Mouse (Mus musculus) ovary, postnatal 14 days (tissue): ENCODE measurements at regions not wholly inside any gene's neighbourhood (a gene's known extent, or its start where the extent isn't known, plus 50 kb on each side); places are given as distances from the start of the nearest gene placed in this dataset.
A peak's percentile ranks its signal among the peaks of the same experiment; 100 is the strongest.

ENCODE experiments used
- DNase-seq: peaks from one replicate; pipeline ENCODE4 v3.0.0; 2022; ENCODE audit warnings: low spot score

DNA sequence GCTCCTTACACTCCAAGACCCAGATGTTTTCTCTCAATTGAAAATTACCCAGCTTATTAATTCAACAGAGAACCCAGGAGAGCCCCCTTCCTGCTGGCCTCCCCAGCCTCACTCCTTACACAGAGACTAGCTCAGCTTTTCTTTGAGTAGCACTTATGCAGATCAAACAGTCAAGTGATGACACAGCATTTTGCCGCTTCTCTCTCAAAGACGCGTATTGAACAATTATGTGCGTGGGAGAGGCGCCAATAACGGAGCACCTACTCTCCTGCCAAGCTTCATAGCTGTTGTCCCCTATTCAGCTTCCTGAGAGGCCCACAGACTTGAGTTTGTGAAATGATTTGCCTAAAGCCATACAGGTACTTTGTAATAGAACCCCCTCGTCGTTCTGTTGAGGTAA is 428.5 kb downstream of the Fut8 start:
- no peak for DNase-seq

DNA sequence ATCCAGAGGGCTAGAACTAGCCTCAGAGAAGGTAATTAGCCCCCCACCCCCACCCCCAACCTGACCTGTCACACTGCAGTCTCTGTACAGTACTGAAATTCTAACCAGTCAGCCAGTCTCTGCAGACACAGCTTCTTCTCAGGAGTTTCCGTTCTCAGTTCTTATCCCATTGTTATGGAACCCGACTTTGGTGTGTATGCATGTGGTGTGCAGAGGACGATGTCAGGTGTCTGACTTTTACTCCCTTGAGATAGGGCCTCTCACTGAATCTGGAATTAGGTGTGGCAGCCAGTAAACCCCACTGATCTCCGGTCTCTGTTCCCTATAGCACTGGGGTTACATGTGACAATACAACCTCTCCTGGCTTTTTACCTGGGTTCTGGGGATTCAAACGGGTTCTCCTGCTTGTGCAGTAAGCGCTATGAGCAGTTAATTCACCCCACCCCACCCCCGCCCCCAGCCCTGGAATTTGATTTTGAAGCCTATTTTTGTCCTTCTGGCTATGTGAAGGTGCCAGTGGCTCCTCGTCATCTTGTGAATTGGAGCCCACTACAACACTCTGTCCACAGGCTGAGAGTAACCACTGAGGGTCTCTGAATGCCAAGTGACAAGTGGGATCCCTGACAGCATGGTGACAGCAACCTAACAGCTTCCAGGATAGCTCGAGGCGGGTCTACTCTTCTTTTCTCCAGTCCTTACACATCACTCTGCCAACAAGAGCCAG is 429.4 kb downstream of the Fut8 start:
- DNase-seq, result no peak

DNA sequence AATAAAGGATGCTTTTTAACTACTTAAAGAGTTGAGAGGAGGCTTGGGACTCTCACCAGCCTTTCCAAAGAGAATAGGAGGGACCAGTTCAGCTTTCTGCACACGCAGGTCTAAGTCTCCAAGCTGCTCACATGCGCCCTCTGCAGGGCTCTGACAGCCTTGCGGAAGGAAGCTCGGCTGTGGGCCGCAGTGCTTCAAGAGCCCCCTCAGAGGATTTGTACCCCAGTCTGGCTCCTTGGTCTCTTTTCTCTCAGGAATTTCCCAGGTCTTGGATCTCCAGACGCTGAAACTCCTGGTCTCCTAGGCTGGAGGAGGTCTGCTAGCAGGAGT is 429.9 kb downstream of the Fut8 start:
- DNase-seq, result peak; percentile 56

DNA sequence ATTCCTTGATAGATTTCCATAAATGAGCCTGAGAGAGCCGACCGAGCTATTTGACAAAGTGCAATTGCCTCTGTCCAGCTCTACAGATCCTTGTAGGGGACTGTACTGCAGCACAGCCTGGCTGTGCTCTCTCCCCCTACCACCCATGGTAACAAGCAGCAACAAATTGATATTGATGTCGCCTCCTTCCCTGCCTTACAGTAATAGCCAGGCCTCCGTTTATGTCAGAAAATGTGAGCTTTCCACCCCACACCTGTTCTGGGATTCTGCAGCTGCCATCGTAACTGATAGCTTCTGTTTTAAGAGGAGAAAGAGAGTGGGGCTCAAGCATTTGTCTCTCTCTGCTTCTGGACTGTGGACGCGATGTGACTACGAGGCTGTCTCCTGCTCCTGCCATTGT is 432.6 kb downstream of the Fut8 start:
- no peak for DNase-seq

DNA sequence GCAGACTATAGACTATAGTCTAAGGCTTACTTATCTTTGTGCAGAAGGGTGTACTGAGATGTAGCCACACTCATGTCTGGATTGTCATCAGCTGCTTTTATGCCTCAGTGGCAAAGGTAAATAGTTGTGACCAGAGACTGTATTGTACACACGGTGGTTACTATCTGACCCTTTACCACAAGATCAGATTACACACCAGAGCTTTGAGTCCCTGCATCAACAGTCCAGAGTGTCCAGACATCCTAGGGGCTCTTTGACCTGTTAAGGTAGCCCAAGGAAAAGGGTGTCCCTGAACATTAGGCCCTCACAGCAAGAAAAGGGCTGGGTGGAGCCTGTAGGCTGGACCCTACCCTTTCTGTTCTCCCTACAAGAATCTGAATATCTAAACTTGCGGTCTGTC is 436.4 kb downstream of the Fut8 start:
- DNase-seq, result no peak

DNA sequence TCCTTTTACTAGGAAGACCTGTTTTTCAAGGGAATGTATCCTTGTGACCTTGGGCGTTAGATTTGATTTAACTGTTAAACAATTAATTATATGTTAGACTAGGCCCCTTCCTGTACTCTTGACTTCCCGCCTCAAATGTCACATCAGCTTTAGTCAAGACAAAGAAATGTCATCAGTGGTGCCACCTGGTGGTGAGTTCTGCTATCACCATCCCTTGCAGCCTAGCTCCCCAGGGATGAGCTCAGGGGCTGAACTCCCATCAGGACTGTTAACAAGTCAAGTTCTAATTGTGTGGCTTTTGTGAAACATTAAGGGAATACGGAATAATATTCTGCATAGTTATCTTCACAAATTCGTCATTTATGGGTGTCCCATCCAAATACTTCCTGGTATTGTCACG is 436.8 kb downstream of the Fut8 start:
- DNase-seq, result peak; percentile 27

DNA sequence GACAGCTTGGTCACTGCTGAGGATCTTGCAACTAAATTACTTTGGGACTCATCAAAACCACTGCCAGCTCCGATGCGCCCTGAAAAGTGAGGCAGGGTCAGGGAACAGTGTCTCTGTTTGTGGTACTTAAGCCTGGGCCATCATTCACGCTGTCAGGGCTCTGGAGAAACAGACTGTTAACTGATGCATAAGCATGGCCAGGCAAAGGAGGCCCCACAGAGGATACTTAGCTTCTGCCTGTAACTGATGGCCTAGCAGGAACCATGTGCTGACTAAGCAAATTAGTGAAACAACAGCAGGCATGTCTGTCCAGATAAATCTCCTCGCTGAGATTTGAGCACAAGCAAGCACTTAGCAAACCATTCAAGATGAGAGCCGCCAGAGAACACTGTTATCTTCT is 440.1 kb downstream of the Fut8 start:
- no peak for DNase-seq

DNA sequence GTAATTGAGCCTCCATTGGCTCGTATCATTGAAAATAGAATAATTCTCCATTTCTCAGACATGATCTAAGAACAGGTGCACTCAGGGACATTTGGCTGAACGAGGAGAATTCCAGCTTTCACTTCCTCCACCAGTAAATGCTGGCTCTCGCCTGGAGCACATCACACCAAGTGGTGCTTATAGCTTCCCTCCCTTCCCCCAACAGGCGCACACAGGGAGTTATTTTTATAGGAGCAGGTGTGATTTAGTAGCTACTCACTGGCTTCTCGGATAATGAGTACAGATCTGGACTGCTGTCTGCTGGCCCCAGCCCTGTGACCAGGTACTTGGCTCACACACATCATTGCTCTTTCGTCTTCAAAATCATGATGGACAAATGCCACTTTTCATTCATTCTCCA is 456.2 kb downstream of the Fut8 start:
- no peak for DNase-seq

DNA sequence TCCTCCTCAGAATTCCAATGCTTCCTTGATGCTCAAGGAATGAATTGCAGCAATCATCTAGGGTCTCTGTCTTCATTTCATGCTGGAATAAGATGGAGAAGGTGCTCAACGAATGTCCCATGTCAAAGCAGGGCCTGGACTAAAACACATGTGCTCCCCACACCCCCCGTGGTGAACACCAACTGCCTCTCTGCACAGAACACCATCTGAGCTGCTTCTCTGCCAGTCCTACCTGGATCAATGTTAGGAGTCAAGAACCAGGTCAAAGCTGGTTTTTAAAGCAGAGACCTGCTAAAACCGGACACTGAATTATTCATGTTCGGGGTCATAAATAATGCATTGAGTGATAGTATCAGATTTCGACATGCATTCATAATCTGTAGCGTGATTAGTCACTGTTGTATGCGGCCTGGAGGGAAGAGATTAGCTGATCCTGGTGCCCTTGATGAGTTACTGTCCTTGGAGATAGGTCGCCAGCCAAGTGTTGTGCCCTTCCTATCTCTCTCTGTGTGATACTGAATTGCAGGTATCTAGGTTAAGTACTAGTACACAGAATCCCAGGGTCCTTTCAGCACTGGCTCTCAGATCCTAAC is 458.2 kb downstream of the Fut8 start:
- DNase-seq, result no peak

DNA sequence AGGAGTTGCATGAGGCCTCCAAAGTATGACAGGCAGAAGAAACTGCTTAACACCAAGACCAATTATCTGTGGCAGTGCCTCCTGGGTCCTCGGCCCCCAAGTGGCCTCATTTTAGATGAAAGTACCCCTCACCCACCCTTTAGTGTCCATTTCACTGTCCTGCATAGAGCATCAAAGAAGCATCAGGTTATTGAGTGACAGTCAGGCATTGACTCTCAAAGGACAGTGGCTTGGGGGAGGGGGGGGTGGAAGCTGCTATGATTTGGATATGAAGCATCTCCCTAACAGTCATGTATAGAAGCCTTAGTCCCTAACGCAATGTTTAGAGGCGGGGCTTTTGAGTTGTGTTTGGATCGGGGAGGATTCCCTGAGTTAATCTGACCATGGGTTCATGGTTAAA is 458.7 kb downstream of the Fut8 start:
- DNase-seq, result no peak

DNA sequence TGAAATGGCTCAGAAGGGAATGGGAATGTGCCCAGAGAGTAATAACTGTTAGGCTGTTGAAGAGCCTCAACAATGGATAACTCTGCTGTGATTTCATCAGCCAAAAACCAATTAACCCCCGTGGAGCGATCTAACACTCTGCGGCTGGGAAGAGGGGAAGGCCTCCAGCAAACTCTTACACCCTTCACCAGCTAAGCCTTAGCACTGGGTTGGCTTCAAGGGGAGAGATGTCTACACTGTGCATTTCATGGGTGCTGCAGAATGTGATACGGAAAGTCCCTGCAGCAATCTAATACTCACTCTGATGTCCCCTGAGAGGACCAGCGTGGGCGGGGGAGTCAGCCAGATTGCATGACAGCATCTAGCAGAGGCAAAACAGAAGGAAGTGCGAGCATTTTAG is 460.2 kb downstream of the Fut8 start:
- DNase-seq, result no peak

DNA sequence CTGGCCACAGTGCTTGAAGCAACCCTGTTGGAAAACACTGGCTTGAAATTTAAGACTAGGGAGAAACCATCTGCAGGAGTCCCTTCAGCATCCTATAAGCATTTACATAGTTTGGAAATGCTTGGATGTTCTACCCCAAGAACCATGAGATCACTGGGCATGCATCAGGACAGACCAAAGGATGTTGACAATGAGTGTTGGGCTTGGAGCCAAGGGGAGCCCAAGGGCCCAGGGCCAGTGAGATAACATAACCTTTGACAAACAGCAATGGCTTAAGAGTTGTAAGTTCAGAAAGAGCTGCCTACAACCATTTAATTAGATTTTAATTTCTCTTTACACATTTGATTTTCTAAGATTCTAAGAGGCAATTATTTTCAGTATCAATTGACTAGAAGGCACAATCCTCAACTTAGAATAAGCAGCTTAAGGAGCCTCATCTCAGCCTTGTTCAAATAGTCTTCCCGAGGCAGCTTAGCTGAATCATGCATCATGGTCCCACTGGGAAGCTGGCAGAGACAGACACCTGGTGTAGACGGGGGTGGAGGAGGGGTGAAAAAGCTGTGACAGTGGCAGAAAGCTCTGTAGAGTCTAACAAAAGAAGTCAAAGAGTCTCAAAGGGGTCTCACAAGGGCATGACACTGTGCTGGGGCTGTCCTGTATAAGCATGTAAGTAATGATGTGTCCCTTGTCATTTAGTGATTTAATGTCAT is 462.1 kb downstream of the Fut8 start:
- no peak for DNase-seq

DNA sequence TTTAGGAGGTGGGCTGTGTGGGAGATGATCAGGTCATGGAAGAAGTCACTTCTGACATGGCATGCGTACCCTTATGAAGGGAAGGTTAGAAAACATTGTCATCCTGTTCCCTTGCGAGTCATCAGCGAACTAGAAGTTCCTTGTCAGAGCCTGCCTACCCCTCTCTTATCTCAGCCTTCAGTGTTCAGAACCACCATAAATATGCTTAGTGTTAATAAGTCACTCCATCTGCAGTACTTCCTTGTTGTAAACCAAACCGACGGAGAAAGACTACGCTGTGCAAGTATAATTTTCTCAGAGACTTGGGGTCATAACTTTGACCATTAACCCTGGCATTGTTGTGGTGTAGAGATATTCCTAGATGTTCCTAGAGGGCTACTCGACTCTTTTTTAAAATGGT is 477.6 kb downstream of the Fut8 start:
- DNase-seq, result no peak

DNA sequence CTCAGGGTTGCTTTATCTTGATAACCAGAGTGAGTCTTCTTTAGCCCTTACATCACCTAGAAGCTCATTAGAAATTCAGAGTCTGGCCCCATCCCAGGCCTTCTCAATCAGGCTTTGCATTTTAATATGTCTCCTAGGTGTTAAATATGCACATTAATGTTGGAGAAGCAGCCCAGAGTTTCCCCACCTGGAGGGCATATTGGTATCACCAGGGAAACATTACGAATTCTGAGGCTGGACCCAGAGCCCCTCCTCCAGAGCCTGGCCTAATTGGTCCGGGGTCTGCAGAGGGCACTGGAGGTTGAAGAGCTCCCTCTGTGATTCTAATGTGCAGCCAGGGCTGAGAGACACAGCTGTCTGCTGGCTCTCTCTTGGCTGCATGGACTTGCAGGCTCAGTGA is 478.1 kb downstream of the Fut8 start:
- no peak for DNase-seq

DNA sequence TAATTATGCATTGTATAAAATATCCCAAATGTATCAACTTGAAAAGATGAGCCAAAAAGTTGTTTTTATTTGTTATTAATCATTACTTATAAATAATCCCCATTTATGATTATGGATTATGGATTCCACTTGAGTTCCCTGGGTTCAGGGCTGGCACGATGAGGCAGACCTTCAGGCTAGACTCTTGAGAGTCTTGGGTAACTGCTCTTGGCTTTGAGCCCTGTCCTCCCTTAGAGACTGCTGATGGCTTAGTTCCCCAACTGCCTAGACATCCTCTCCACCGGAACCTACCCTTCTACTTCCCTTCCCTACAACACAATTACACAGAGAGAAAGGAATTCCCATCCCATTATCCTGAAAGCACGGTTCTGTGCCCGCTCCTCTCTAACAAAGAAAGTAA is 466.3 kb upstream of the Gm6657 start:
- DNase-seq, result no peak

DNA sequence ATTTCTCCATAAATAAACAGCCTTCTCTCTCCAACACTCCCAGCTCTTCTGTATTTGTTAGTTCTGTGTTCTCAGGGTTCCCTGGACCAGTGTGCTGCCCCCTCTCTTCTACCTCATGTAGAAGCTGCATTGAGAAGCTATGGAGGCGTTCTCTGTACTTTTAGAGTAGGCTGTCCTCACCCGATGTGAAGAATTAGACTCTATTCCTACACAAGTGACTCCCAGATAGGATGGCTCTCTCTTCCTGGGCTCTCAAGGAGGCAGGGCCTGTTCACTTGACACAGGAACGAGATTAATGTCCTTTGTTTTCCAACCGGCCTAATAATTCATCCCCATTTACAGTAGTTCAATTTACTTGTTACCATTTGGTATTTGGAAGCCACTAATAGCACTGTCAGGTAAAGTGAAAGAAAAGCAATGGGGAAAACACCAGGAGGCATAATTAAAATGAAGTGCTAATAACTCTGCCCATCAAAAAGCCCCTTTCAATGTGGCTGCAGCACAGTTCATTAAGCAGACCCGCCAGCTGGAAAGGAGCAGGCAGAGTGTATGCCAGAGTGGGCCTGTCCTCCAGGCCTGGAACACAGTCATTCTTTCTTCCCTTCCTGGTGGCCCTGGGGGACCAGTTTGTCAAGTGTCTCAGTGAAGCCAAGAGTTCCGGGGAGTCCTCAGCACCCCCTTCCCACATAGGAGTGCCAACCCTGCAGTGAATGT is 454.8 kb upstream of the Gm6657 start:
- peak; percentile 6 for DNase-seq

DNA sequence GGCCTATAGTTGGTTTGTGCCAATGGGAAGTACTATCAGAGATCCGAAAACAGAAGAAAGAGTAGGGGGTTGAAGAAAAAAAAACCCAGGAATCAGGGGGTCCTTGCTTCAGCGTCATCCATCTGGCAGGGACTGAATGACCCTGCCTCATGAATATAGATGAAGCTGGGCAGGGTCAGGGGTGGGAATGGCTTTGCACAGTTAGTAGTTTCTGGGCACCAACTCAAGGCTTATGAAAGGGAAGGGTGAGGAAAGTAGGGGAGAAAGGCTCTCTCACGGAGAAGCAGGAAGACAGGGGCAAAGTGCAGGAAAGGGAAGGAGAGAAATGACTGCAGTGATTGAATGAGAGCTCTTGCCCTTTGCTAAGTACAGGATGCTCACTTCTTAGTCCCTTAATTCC is 451.3 kb upstream of the Gm6657 start:
- DNase-seq, result no peak

DNA sequence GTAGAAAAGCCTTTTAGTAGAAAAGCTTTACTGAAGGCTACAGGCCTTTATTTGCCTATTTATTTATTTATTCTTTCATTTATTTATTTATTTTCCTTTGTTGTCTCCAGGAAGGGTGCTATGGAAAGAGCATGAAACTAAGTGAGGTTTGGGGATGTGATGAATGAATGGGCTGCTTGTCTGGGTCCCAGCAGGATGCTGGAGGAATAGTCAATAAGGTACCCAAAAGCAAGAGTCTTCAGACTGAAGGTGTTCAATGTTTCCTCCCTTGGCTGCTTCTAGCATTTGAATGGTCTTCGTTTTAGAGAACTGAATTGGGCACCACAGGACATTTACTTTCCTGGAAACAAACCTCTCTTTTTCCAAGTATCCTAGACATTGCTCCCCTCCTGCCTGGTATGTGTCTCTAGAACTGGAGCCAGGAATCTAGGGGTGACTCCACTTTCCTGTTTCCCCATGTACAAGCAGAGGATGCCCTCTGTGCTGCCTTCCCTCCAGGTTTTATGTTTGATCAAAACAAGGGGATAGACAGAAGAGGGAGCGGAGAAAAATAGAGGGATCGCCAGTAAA is 444.5 kb upstream of the Gm6657 start:
- DNase-seq, result no peak

DNA sequence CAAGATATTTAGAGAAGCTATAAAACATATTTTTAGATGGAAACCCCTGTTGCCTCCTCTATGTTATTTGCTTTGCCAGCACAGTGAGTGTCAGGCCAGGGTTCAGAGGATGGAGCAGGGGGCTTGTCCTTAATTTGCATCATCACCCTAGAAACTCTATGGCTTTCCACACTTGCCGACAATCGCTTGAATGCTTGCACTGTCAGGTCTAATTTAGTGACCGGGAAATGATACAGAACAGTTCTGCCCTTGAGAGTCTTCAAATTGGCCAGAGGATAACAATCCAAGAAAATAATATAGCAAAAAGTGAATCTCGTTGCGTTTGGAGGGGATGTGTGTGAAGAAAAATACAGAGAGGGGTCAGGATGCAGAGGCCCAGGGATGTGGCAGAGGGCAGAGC is 441.9 kb upstream of the Gm6657 start:
- DNase-seq, result no peak

DNA sequence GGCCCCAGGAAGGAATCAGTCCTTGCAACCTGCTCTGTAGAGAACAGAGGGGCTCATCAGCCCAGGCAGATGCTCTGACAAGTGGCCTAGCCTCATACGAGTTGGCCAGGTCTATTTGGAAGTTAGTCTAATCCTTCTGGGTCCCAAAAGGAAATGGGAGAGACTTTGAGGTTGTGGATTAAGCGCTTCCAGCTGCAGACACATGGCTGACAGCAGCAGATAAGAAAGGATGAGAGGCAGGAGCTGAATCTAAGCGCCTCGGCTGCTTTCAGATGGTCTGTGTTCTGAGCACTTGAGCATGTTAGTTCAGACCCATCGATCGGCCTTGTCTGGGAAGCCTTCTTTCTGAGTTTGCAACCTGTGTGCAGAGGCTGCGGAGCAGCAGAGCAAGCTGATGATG is 438.0 kb upstream of the Gm6657 start:
- no peak for DNase-seq

DNA sequence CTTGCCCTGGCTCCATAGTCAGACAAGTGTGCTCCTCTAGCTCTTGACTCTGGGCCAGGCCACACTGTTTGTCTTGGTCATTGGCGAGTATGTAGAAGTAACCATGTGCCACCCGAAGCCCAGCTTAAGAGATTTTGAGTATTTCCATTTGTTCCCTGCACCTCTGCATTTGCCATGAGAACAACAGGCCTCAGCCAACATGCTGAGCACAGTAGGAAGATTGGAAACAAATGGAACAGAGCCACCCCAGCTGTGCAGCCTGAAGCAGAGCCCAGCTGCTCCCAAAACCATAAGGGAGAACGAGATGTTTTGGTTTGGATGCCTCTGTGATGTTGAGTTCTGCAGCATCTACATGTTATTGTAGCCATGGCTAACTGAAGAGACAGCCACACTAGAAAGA is 433.1 kb upstream of the Gm6657 start:
- DNase-seq, result no peak

DNA sequence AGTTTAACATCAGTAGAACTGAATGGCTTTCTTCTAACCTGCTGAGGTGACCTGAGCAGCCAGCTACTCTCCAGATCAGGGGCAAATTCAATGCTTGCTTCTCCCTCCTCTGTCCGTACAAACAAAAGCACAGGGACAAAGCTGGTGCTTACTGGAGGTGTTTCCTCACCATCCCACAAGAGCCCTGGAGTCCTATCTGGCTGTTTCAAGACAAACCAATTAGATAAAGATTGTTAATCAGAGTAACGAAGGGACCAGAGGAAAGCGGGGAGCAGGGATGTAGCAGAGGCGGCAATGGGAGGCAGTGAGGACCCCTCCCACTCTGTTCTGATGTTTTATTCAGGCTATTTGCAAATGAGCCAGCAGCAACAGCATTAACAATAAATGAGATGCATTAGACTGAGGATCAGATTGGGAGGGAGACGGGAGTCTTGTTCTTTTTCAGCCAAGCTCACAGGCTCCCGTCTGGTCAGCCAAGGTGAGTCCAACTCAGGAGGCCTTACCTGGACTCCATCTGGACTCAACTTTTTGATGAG is 418.0 kb upstream of the Gm6657 start:
- no peak for DNase-seq

DNA sequence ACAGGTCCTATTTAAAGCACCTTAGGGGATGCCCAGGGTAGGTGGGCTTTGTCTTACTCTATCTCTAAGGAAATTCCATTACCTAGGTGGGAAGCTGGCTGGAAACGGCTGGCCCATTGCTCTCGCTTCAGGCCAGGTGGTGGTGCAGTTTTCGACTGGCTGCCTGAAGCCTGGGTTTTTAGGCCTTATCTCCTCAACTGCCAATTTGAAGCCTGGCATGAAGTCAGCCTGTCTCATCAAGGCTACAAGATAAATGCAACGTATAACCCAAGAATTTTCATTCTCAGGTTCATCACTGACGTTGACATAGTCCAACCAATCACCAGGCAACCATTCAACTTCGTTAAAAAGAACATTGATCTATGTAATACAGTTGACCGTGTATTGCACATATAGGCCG is 417.3 kb upstream of the Gm6657 start:
- DNase-seq, result no peak
